Mouse (Mus musculus): ENCODE results near the gene Gata5. TPM values are rescaled to one million over a fixed set of nuclear protein-coding genes. Genes with fewer than 3 reads are reported as not detected.

Gene Gata5
- total RNA-seq (2023): not detected

GRCm38 (mm10) chr2:180334551-180334986, at the start of gene Gata5:
TSS of gene Gata5 (minus strand) at chr2:180334699.

DNA sequence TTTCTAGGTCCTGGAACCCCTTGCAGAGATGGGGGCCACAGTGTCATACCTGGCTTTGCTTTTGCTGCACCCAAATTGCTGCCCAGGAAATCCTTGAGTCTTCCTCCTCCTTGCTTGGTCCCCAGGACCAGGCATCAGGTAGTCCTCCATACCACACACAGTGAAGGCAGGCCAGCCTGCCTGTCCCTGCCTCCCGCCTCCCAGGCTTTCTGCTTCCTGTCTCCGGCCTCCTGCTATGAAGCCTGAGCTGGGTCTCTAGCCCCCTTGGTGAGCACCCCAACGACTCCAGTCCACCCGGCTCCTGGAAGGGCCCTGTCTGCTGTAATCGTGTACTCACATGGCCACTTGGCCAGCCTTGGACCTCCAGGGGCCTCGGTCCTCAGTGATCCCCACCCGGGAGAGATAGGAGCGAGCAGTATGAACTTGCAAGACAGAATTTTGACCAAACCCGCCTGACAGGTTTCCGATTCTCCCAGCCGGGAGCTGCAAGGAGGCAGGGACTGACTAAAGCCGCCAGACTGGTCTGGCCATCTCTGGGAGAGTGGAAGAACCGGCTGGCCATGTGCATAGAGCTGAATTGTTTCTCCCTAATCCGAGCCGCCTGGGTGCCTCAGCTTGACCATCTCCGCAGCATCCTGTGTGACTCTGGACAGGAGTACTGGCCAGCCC, 44.9 kb downstream of the Gata5 start, which contains the start of gene Rbbp8nl:
Gene Rbbp8nl (minus strand): TSS at position 440 of the 669 bp plus-strand sequence.

Other genes starting within 250 kb of the Gata5 start
- gene Hrh3, start 230.2 kb downstream of the Gata5 start, total RNA-seq (2023): not detected
- 10 to 100 TPM; 41.1 to 43.1 TPM for gene Osbpl2, start 215.4 kb downstream of the Gata5 start, total RNA-seq (2023)
- gene Adrm1, start 163.2 kb downstream of the Gata5 start, total RNA-seq (2023): 100 to 1,000 TPM; 114 to 122 TPM
- not detected for gene Lama5, start 108.8 kb downstream of the Gata5 start, total RNA-seq (2023)
- gene Rps21, start 77.3 kb downstream of the Gata5 start, total RNA-seq (2023): 1,000 to 10,000 TPM; 1,793 to 1,897 TPM
- gene Cables2, start 61.2 kb downstream of the Gata5 start, total RNA-seq (2023): 10 to 100 TPM; 80.4 to 92.3 TPM
- gene Rbbp8nl, start 44.8 kb downstream of the Gata5 start, total RNA-seq (2023): not detected
- gene Slco4a1, start 121.5 kb upstream of the Gata5 start, total RNA-seq (2023): 10 to 100 TPM in 1 of 2 experiments, 1 to 10 TPM in 1; 9.2 to 20.6 TPM
- not detected for gene Ntsr1, start 165.3 kb upstream of the Gata5 start, total RNA-seq (2023)
- 10 to 100 TPM; 54.9 to 60.0 TPM for gene Mrgbp, start 246.6 kb upstream of the Gata5 start, total RNA-seq (2023)

Measured in B cell, adult 67 days (primary cell).